Mouse (Mus musculus) urinary bladder, postnatal 10 days (tissue): ENCODE data around the gene Cacna1d.

Experiments
- DNase-seq: peaks from one replicate; pipeline ENCODE4 v3.0.0; 2022; ENCODE audit warnings: low spot score

Cacna1d gene

GRCm38 (mm10) chr14:30261561-30262251, 229.5 kb downstream of the Cacna1d start:
- no peak for DNase-seq

- no peak for DNase-seq
Measured at GRCm38 (mm10) chr14:30257626-30258025, 233.6 kb downstream of the Cacna1d start.

GRCm38 (mm10) chr14:30256486-30256885, 234.8 kb downstream of the Cacna1d start:
- no peak for DNase-seq

- no peak for DNase-seq
Measured at GRCm38 (mm10) chr14:30255701-30256400, 235.4 kb downstream of the Cacna1d start.

GRCm38 (mm10) chr14:30254776-30255175, 236.5 kb downstream of the Cacna1d start:
- DNase-seq: no peak

GRCm38 (mm10) chr14:30252824-30253223, 238.4 kb downstream of the Cacna1d start:
- no peak for DNase-seq

GRCm38 (mm10) chr14:30251351-30251750, 239.9 kb downstream of the Cacna1d start:
- no peak for DNase-seq

- no peak for DNase-seq
Measured at GRCm38 (mm10) chr14:30249591-30249990, 241.7 kb downstream of the Cacna1d start.

- DNase-seq: no peak
Measured at GRCm38 (mm10) chr14:30248811-30249210, 242.4 kb downstream of the Cacna1d start.

GRCm38 (mm10) chr14:30248121-30248520, 243.1 kb downstream of the Cacna1d start:
- no peak for DNase-seq

GRCm38 (mm10) chr14:30247606-30248005, 243.6 kb downstream of the Cacna1d start:
- DNase-seq: no peak

GRCm38 (mm10) chr14:30244776-30245175, 246.5 kb downstream of the Cacna1d start:
- DNase-seq: no peak

GRCm38 (mm10) chr14:30242818-30243205, 248.4 kb downstream of the Cacna1d start:
- no peak for DNase-seq

- no peak for DNase-seq
Measured at GRCm38 (mm10) chr14:30242166-30242817, 249.0 kb downstream of the Cacna1d start.

GRCm38 (mm10) chr14:30240916-30241515, 250.2 kb downstream of the Cacna1d start:
- no peak for DNase-seq

GRCm38 (mm10) chr14:30238807-30239206, 252.4 kb downstream of the Cacna1d start:
- DNase-seq: no peak

GRCm38 (mm10) chr14:30225161-30225560, 266.1 kb downstream of the Cacna1d start:
- DNase-seq: no peak

- DNase-seq: no peak
Measured at GRCm38 (mm10) chr14:30222101-30222500, 269.2 kb downstream of the Cacna1d start.

GRCm38 (mm10) chr14:30219851-30220250, 271.4 kb downstream of the Cacna1d start:
- DNase-seq: no peak

GRCm38 (mm10) chr14:30218114-30218513, 273.1 kb downstream of the Cacna1d start:
- DNase-seq: no peak

GRCm38 (mm10) chr14:30217124-30217523, 274.1 kb downstream of the Cacna1d start:
- no peak for DNase-seq

- no peak for DNase-seq
Measured at GRCm38 (mm10) chr14:30208156-30208555, 283.1 kb downstream of the Cacna1d start.

- DNase-seq: no peak
Measured at GRCm38 (mm10) chr14:30205821-30206220, 285.4 kb downstream of the Cacna1d start.
